Comparison of ENCODE assay signal across 10 mouse cellular contexts in genomic region chr8:12905599-12906321, GRCm38 (mm10). TPM values are rescaled to one million over a fixed set of nuclear protein-coding genes. Genes with fewer than 3 reads are reported as not detected.
DNase-seq lines count a peak whose midpoint lies in the region; TF ChIP-seq lines count a peak whose summit lies in the region.
"Had no signal": no experiment of that assay in that cellular context is flagged by ENCODE, and none has a peak within 500 bp of the region (broad histone marks: within the 10 kb centered on the region; RNA-seq: fewer than 3 reads in every experiment).

No protein-coding gene starts in this region.

- TF ChIP-seq CTCF in cortical plate, adult 2 months (IDR thresholded peaks at IDR 0.05; ENCODE audit: extremely low read depth, insufficient read depth, low read length): no peak
- TF ChIP-seq CTCF in lung, adult 2 months (IDR thresholded peaks at IDR 0.05; ENCODE audit: insufficient read depth, low read length): no peak

- peak; percentile 24 for DNase-seq in gastrocnemius, adult 18-20 months (ENCODE audit: low spot score)
- DNase-seq in gastrocnemius, postnatal 14 days: no peak
- DNase-seq in heart, postnatal 14 days: peak; percentile 46 to 56
- DNase-seq in lung, adult 2 months: no peak
- DNase-seq in thymus, postnatal 14 days: no peak
- DNase-seq in urinary bladder, adult 18-20 months (ENCODE audit: low spot score in 2 of 2): no peak
- DNase-seq in liver: no peak
- DNase-seq: gastrocnemius, postnatal 36 days; thymus, postnatal 4 days had no signal

- H3K4me1 ChIP-seq in cortical plate, adult 2 months (ENCODE audit: control insufficient read depth, insufficient read depth, low read length): no peaks in the 10 kb centered on the region
- peaks cover 16% of the 10 kb centered on the region; the same call in 1 of the 2 replicates for H3K4me1 ChIP-seq in lung, adult 2 months (ENCODE audit: control insufficient read depth, insufficient read depth, low read length)

- WGBS in lung, adult 2 months: 57% methylated on average over 11 of the region's 11 CpGs

- no peak for TF ChIP-seq POLR2A in cortical plate, adult 2 months (IDR thresholded peaks at IDR 0.05; ENCODE audit: extremely low read depth, insufficient read depth, low read length)
- TF ChIP-seq POLR2A in lung, adult 2 months (IDR thresholded peaks at IDR 0.05; ENCODE audit: borderline replicate concordance, extremely low read depth, low read depth, low read length): peak; percentile 59; the same call in 1 of the 2 replicates

- peak overlapping the region; percentile 74 for H3K27ac ChIP-seq in cortical plate, adult 2 months (ENCODE audit: insufficient read depth, low read length)

- H3K4me3 ChIP-seq in cortical plate, adult 2 months (ENCODE audit: insufficient read depth, low read length): no peak overlapping the region
- no peak overlapping the region for H3K4me3 ChIP-seq in lung, adult 2 months (replicated peaks; ENCODE audit: extremely low read depth, low read depth, low read length)

- intact Hi-C loops in gastrocnemius, postnatal 14 days (cut with DNase I; ENCODE audit: low total_unique reads): no loop called here
- intact Hi-C loops in heart, postnatal 14 days (cut with DNase I): loop anchor here (1.0 kb wide), 1 partner anchor 21 kb away; no protein-coding TSS in a partner anchor

RNA-seq across cellular contexts. Expression of gene Mcf2l, which starts 32.2 kb away (rescaled TPM):
- total RNA-seq in gastrocnemius, adult 18-20 months (2021): 10 to 100 TPM; 21.3 to 32.8 TPM
- 10 to 100 TPM; 23.7 to 57.8 TPM for total RNA-seq in gastrocnemius, postnatal 14 days (2021)
- 144 and 148 TPM in 2 replicates for polyA plus RNA-seq in cortical plate, adult 2 months (2012; rRNA removed)
- total RNA-seq in heart, postnatal 14 days (2021): 100 to 1,000 TPM; 104 to 109 TPM
- polyA plus RNA-seq in lung, adult 2 months (2012; rRNA removed): 42.8 and 65.2 TPM in 2 replicates

Comparison
In these comparisons a context has a peak if more than half of its experiments do, and no peak if none do; other contexts are left out.
1. DNase-seq: peak in gastrocnemius, adult 18-20 months (single experiment) and heart, postnatal 14 days (2 of 2); none in gastrocnemius, postnatal 14 days (single experiment), lung, adult 2 months (single experiment), thymus, postnatal 14 days (single experiment), urinary bladder, adult 18-20 months (0 of 2) and liver (single experiment).